Mouse (Mus musculus) hindbrain, embryonic 16.5 days (tissue): ENCODE data around the gene Nr1d2. TPM values are rescaled to one million over a fixed set of nuclear protein-coding genes. Genes with fewer than 3 reads are reported as not detected.
"Not testable (repeated sequence)": the region's sequence is repeated elsewhere in the genome, so short reads cannot be mapped to it uniquely, and the experiment has no call there.

Experiments
- ATAC-seq: fragments of 200-750 bp; cut with Nextera tagmentation; 2 replicates; pipeline ENCODE4 v1.8.0; 2017; ENCODE audit warnings: moderate TSS enrichment, moderate library complexity
- H3K27ac ChIP-seq: fragments of 300-500 bp; sonication (generic); 2 replicates; pipeline ENCODE4 v1.5.1; 2014; ENCODE audit warnings: low read depth, mild to moderate bottlenecking, control low read depth, low read length, moderate library complexity
- H3K27me3 ChIP-seq: fragments of 300-500 bp; sonication (generic); replicated peaks from 2 replicates; pipeline ENCODE4 v1.6.1; 2014; ENCODE audit warnings: low read length; ENCODE audit not compliant: control insufficient read depth, insufficient read depth
- H3K36me3 ChIP-seq: fragments of 300-500 bp; sonication (generic); 2 replicates; pipeline ENCODE4 v1.6.1; 2014; ENCODE audit warnings: mild to moderate bottlenecking, low read length, moderate library complexity, mixed read lengths; ENCODE audit not compliant: control insufficient read depth, insufficient read depth
- H3K4me1 ChIP-seq: fragments of 300-500 bp; sonication (generic); 2 replicates; pipeline ENCODE4 v1.6.1; 2014; ENCODE audit warnings: low read depth, low read length; ENCODE audit not compliant: control insufficient read depth, insufficient read depth
- H3K4me2 ChIP-seq: fragments of 300-500 bp; sonication (generic); 2 replicates; pipeline ENCODE4 v1.6.1; 2014; ENCODE audit warnings: mild to moderate bottlenecking, low read length, control low read depth, moderate library complexity
- H3K4me3 ChIP-seq: fragments of 300-500 bp; sonication (generic); 2 replicates; pipeline ENCODE4 v1.5.1; 2014; ENCODE audit warnings: mild to moderate bottlenecking, low read length, control low read depth, moderate library complexity
- H3K9ac ChIP-seq: fragments of 300-500 bp; sonication (generic); 2 replicates; pipeline ENCODE4 v1.6.1; 2014; ENCODE audit warnings: low read depth, mild to moderate bottlenecking, control low read depth, low read length, moderate library complexity
- H3K9me3 ChIP-seq: fragments of 300-500 bp; sonication (generic); 2 replicates; pipeline ENCODE4 v1.6.1; 2014; ENCODE audit warnings: mild to moderate bottlenecking, low read length, moderate library complexity; ENCODE audit not compliant: control insufficient read depth
- WGBS: fragments of 180-500 bp; shearing (Covaris S2); extraction: QIAGEN DNeasy Blood & Tissue Kit; methylation state at CpG from one replicate; pipeline ENCODE4 v1.1.7; 2014; 5-methylcytosine and 5-hydroxymethylcytosine counted together
- polyA plus RNA-seq: library from polyadenylated mRNA; unstranded; fragments of >200 nt; fragmentation: Nextera tagmentation; extraction: Ambion mirVana; gene quantifications from 2 replicates; pipeline ENCODE4 v1.2.1, GENCODE M21; 2015

Gene Nr1d2
- polyA plus RNA-seq, 1 experiment from 2014 or later: 7.1 TPM

- WGBS: under 1% methylated on average over 69 of the region's 78 CpGs
- ATAC-seq: peak; percentile 99
- peaks cover 14% of the 10 kb centered on the region for H3K4me1 ChIP-seq
- peak within 1 kb of the TSS; percentile 76 for H3K4me3 ChIP-seq
- no peaks in the 10 kb centered on the region for H3K9me3 ChIP-seq
- no peaks in the 10 kb centered on the region for H3K27me3 ChIP-seq
- peak within 1 kb of the TSS; percentile 92 for H3K9ac ChIP-seq
- H3K4me2 ChIP-seq: peak within 1 kb of the TSS; percentile 82
- H3K36me3 ChIP-seq: peaks cover 18% of the 10 kb centered on the region
- H3K27ac ChIP-seq: peak within 1 kb of the TSS; percentile 88
Measured at GRCm38 (mm10) chr14:18270529-18271441, 31.9 kb upstream of the Nr1d2 start, which contains the start of the genes Nkiras1 and Rpl15. Gene Nkiras1 (plus strand): TSS chr14:18271136. Gene Rpl15 (minus strand): TSS chr14:18271391.

DNA sequence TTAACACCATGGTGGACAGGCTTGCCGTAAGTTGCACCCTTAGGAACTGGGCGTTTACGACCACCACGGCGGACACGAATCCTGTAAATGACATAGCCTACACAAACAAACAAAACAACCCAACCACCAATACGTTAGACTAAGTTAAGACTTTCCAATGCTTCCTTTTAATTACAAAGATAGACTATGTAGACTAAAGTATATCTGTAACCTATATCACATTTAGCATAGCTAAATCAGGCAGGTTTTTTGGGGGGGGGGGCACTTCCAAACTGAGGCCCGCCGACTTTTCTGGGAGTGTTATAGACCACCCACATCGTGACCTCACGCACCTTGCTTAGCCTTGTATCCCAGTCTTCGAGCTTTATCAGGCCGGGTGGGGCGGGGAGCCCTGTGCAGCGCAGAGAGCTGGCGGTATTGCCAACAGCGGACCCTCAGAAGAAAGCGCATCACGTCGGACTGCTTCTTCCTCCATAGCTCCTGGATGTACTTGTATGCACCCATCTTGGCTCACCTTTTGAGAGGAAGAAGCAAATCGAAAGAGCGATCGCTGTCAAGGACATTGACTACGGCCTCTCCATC is 31.1 kb upstream of the Nr1d2 start:
- not testable (repeated sequence) for H3K9me3 ChIP-seq, H3K27me3 ChIP-seq
- peak overlapping the region; percentile 82 for H3K4me2 ChIP-seq
- ATAC-seq: peak; percentile 0; the same call in 1 of the 2 replicates
- peak overlapping the region; percentile 88 for H3K27ac ChIP-seq
- WGBS: 0% methylated on average over 18 of the region's 24 CpGs
- peak overlapping the region; percentile 92 for H3K9ac ChIP-seq
- H3K4me3 ChIP-seq: peak overlapping the region; percentile 76
- H3K4me1 ChIP-seq: peaks cover 14% of the 10 kb centered on the region
- peaks cover 18% of the 10 kb centered on the region for H3K36me3 ChIP-seq

- H3K9ac ChIP-seq: no peak overlapping the region
- no peaks in the 10 kb centered on the region for H3K9me3 ChIP-seq
- no peak overlapping the region for H3K27ac ChIP-seq
- H3K36me3 ChIP-seq: peaks cover 23% of the 10 kb centered on the region
- H3K27me3 ChIP-seq: no peaks in the 10 kb centered on the region
- no peak overlapping the region for H3K4me2 ChIP-seq
- no peak overlapping the region for H3K4me3 ChIP-seq
- ATAC-seq: peak; percentile 53; the same call in 1 of the 2 replicates
- H3K4me1 ChIP-seq: peaks cover under 1% of the 10 kb centered on the region; the same call in 1 of the 2 replicates
- WGBS: 48% methylated on average over 4 of the region's 4 CpGs
Measured at GRCm38 (mm10) chr14:18263427-18263826, 24.5 kb upstream of the Nr1d2 start.

- Histone ChIP-seq H3K4me3 (no peak overlapping the region), H3K9me3 (no peaks in the 10 kb centered on the region), H3K4me1 (no peaks in the 10 kb centered on the region), H3K36me3 (peaks cover 6% of the 10 kb centered on the region; the same call in 1 of the 2 replicates), H3K27ac (no peak overlapping the region), H3K4me2 (no peak overlapping the region), H3K27me3 (no peaks in the 10 kb centered on the region), H3K9ac (no peak overlapping the region)
- WGBS: 86% methylated on average over 3 of the region's 3 CpGs
- ATAC-seq: no peak
Measured at GRCm38 (mm10) chr14:18261203-18261602, 22.3 kb upstream of the Nr1d2 start.

- 89% methylated on average over 21 of the region's 21 CpGs for WGBS
- Histone ChIP-seq H3K27me3 (no peaks in the 10 kb centered on the region), H3K9me3 (no peaks in the 10 kb centered on the region), H3K27ac (no peak overlapping the region), H3K4me2 (no peak overlapping the region), H3K4me3 (no peak overlapping the region), H3K36me3 (no peaks in the 10 kb centered on the region), H3K9ac (no peak overlapping the region), H3K4me1 (no peaks in the 10 kb centered on the region)
- ATAC-seq: no peak
Measured at GRCm38 (mm10) chr14:18242638-18243130, 3.8 kb upstream of the Nr1d2 start.

- no peaks in the 10 kb centered on the region for H3K9me3 ChIP-seq
- WGBS: 84% methylated on average over 4 of the region's 4 CpGs
- no peaks in the 10 kb centered on the region for H3K4me1 ChIP-seq
- no peak for ATAC-seq
- H3K27ac ChIP-seq: no peak overlapping the region
- H3K27me3 ChIP-seq: no peaks in the 10 kb centered on the region
- H3K36me3 ChIP-seq: no peaks in the 10 kb centered on the region
- no peak overlapping the region for H3K4me2 ChIP-seq
- H3K4me3 ChIP-seq: no peak overlapping the region
- no peak overlapping the region for H3K9ac ChIP-seq
Measured at GRCm38 (mm10) chr14:18241786-18242185, 2.9 kb upstream of the Nr1d2 start.

- Histone ChIP-seq H3K9me3 (no peaks in the 10 kb centered on the region), H3K4me1 (no peaks in the 10 kb centered on the region), H3K36me3 (no peaks in the 10 kb centered on the region), H3K27ac (no peak overlapping the region), H3K9ac (no peak overlapping the region), H3K4me3 (no peak overlapping the region), H3K4me2 (no peak overlapping the region), H3K27me3 (no peaks in the 10 kb centered on the region)
- no peak for ATAC-seq
- 74% methylated on average over 7 of the region's 7 CpGs for WGBS
Measured at GRCm38 (mm10) chr14:18240132-18240531, 1.2 kb upstream of the Nr1d2 start.

- WGBS: under 1% methylated on average over 62 of the region's 71 CpGs
- Histone ChIP-seq H3K4me3 (peak overlapping the region; percentile 96), H3K36me3 (no peaks in the 10 kb centered on the region), H3K27me3 (no peaks in the 10 kb centered on the region), H3K4me1 (no peaks in the 10 kb centered on the region), H3K9ac (peak overlapping the region; percentile 72), H3K4me2 (peak overlapping the region; percentile 79), H3K27ac (peak overlapping the region; percentile 87), H3K9me3 (no peaks in the 10 kb centered on the region)
- ATAC-seq: peak; percentile 95
Measured at GRCm38 (mm10) chr14:18238131-18238749, 687 bp downstream of the Nr1d2 start.
